Mouse (Mus musculus) heart, postnatal 0 days (tissue): ENCODE measurements around the gene Ntng2.

Experiments used
- CTCF ChIP-seq: IDR thresholded peaks from 2 replicates; pipeline ENCODE4 v1.5.1; 2016; ENCODE audit warnings: antibody characterized with exemption, control low read depth, low read depth
- EP300 ChIP-seq: IDR thresholded peaks from 2 replicates; pipeline ENCODE4 v1.6.1; 2016; ENCODE audit warnings: antibody characterized with exemption, low read depth

DNA sequence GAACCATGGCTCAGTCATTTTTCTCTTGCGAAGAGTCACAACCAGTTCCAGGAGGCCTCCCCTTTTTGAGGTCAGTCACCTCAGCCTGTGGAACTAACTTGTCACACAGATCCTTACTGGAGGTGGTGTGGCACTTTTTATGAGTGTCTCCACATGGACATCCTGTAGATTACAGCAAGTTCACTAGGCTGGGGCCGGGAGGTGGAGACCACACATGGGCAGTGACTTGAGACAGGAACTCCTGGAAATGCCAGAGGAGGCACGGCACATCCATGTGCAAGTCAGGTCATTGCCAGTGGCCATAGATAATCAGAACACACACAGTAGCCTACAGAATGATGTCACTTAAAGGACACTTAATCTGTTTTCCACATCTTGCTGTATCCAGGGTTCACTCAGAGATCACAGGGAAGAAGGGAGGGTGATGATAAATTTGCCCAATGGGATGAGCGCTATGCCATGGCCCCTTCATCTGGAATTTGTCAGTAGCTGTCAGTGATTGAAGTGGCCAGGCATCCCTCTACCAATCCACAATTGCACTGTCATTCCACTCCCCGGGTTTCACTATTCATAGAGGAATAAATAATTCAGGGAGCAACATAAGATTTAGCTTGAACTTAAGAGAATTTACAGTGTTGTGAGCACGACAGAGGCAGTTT, 69.4 kb downstream of the Ntng2 start:
- TF ChIP-seq CTCF (no peak), EP300 (no peak)
